Mouse (Mus musculus) thymus, adult 2 months (tissue): ENCODE measurements at regions not wholly inside any gene's neighbourhood (a gene's known extent, or its start where the extent isn't known, plus 50 kb on each side); places are given as distances from the start of the nearest gene placed in this dataset.

Experiments
- CTCF ChIP-seq: fragments of 200-500 bp; IDR thresholded peaks from 2 replicates; pipeline ENCODE4 v1.5.1; 2012; ENCODE audit warnings: mild to moderate bottlenecking, control low read depth, low read length, moderate library complexity, borderline replicate concordance; ENCODE audit not compliant: control insufficient read depth, poor library complexity, insufficient read depth; ENCODE audit errors: extremely low read depth
- POLR2A ChIP-seq: fragments of 200-500 bp; IDR thresholded peaks from 2 replicates; pipeline ENCODE4 v1.6.1; 2012; ENCODE audit warnings: mild to moderate bottlenecking, low read length, control low read depth, moderate library complexity; ENCODE audit not compliant: control insufficient read depth, poor library complexity, insufficient read depth; ENCODE audit errors: extremely low read depth

DNA sequence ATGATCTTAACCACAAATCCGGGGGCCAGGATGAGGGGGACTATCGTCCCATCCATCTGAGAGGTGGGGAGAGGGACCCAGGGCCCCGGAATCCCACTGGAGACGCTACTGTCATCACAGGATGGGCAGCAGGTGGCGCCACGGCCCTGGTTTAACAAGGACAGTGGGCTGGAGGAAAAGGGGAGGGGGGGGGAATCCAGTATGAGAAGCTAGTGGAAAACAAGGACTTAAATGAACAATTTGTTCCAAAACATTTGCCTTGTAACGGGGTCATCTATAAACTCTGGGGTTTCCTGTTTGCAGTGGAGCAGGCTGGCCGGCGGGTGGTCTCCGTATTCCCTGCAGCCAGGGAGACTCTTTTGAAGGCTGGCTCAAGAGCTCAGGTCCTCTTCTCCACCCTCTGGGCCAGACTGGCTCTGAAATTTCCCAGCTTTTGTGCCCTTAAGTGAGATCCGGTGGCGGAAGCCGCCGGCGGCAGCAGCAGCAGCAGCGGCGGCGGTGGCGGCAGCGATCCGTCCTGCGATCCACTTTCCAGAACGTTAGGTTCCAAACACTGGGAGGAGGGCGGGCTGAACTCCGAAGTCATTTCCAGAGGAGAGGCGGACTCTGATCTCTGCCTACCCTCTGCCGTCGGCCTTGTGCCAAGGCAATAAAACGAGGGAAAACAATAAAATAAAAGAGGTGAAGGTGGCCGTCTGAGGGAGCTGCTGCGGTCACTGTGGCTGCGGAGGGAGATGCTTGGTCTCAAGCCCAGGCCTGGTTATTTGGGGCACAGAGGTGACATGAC, 86.8 kb downstream of the 2410131K14Rik start:
- TF ChIP-seq CTCF (peak; percentile 81; the same call in 1 of the 2 replicates), POLR2A (no peak)
